Mouse (Mus musculus) mature B cell (primary cell): ENCODE data around the gene Nxph3.

ENCODE experiments used
- in situ Hi-C: fragments of 300-500 bp; cut with MboI; formaldehyde crosslinking; loops from 2 replicates; pipeline ENCODE4 v1.14.3; 2019

Nxph3 gene

GRCm38 (mm10) chr11:95514298-95514861 lies at the start of gene Nxph3:
Nxph3 (minus strand) TSS chr11:95514570.
- in situ Hi-C loops: loop anchor here (25.0 kb wide), 1 partner anchor 402 kb away; the partner anchor contains the start of gene Dlx3

- in situ Hi-C loops: no loop called here
These were observed 49.5 kb upstream of the Nxph3 start for GRCm38 (mm10) chr11:95563849-95564248.

GRCm38 (mm10) chr11:95560773-95561172 lies 46.4 kb upstream of the Nxph3 start:
- in situ Hi-C loops: no loop called here

GRCm38 (mm10) chr11:95559761-95560160 lies 45.4 kb upstream of the Nxph3 start:
- in situ Hi-C loops: no loop called here

- in situ Hi-C loops: no loop called here
These were observed 43.3 kb upstream of the Nxph3 start for GRCm38 (mm10) chr11:95557719-95558118.

GRCm38 (mm10) chr11:95557032-95557431 lies 42.7 kb upstream of the Nxph3 start:
- in situ Hi-C loops: no loop called here

- in situ Hi-C loops: no loop called here
These were observed 40.9 kb upstream of the Nxph3 start for GRCm38 (mm10) chr11:95555279-95555678.

GRCm38 (mm10) chr11:95550301-95551021 lies 36.1 kb upstream of the Nxph3 start:
- in situ Hi-C loops: no loop called here

GRCm38 (mm10) chr11:95546021-95546782 lies 31.8 kb upstream of the Nxph3 start:
- in situ Hi-C loops: no loop called here

- in situ Hi-C loops: no loop called here
These were observed 30.4 kb upstream of the Nxph3 start for GRCm38 (mm10) chr11:95544546-95545327.

GRCm38 (mm10) chr11:95540637-95541385 lies 26.4 kb upstream of the Nxph3 start:
- in situ Hi-C loops: no loop called here

GRCm38 (mm10) chr11:95538378-95539104 lies 24.2 kb upstream of the Nxph3 start:
- in situ Hi-C loops: loop anchor here (10.0 kb wide), 1 partner anchor 106 kb away; no protein-coding TSS in a partner anchor

GRCm38 (mm10) chr11:95533484-95534160 lies 19.3 kb upstream of the Nxph3 start:
- in situ Hi-C loops: loop anchor here (10.0 kb wide), 1 partner anchor 111 kb away; no protein-coding TSS in a partner anchor

GRCm38 (mm10) chr11:95532353-95533072 lies 18.1 kb upstream of the Nxph3 start:
- in situ Hi-C loops: loop anchor here (10.0 kb wide), 1 partner anchor 112 kb away; no protein-coding TSS in a partner anchor

GRCm38 (mm10) chr11:95528231-95528630 lies 13.9 kb upstream of the Nxph3 start:
- in situ Hi-C loops: no loop called here

GRCm38 (mm10) chr11:95527307-95527706 lies 12.9 kb upstream of the Nxph3 start:
- in situ Hi-C loops: no loop called here

GRCm38 (mm10) chr11:95521563-95521962 lies 7.2 kb upstream of the Nxph3 start:
- in situ Hi-C loops: loop anchor here (25.0 kb wide), 1 partner anchor 409 kb away; the partner anchor contains the start of gene Dlx3

GRCm38 (mm10) chr11:95520456-95521072 lies 6.2 kb upstream of the Nxph3 start:
- in situ Hi-C loops: loop anchor here (25.0 kb wide), 1 partner anchor 408 kb away; the partner anchor contains the start of gene Dlx3
